Mouse (Mus musculus): Measurements from ENCODE around the gene Panx2. TPM values are rescaled to one million over a fixed set of nuclear protein-coding genes. Genes with fewer than 3 reads are reported as not detected.

Panx2 gene
- polyA plus RNA-seq, 1 experiment, result not detected

- Histone ChIP-seq H3K79me2 (ENCODE audit: control insufficient read depth, insufficient read depth) (no peaks in the 10 kb centered on the region), H3ac (ENCODE audit: control insufficient read depth, insufficient read length, low read depth) (no peak overlapping the region), H3K36me3 (ENCODE audit: control insufficient read depth, insufficient read depth) (no peaks in the 10 kb centered on the region), H3K27me3 (ENCODE audit: control insufficient read depth, insufficient read depth, insufficient read length) (peaks cover 81% of the 10 kb centered on the region), H3K4me3 (ENCODE audit: insufficient read depth, poor library complexity, severe bottlenecking) (no peak overlapping the region), H3K79me3 (ENCODE audit: low read depth) (no peaks in the 10 kb centered on the region)
- no peak for TF ChIP-seq MYOG (IDR thresholded peaks at IDR 0.05; ENCODE audit: control insufficient read depth, extremely low read depth, insufficient read length)
- no peak for TF ChIP-seq USF1 (IDR thresholded peaks at IDR 0.05; ENCODE audit: low read depth)
- no peak for TF ChIP-seq FOSL1 (IDR thresholded peaks at IDR 0.05; ENCODE audit: insufficient read depth, low read length, poor library complexity, severe bottlenecking)
- TF ChIP-seq CEBPB (IDR thresholded peaks at IDR 0.05; ENCODE audit: low read depth), result no peak
- TF ChIP-seq CTCF (IDR thresholded peaks at IDR 0.05; ENCODE audit: control insufficient read depth, insufficient read depth, insufficient read length), result no peak
- no peak for TF ChIP-seq MAX (IDR thresholded peaks at IDR 0.05)
- TF ChIP-seq MYOD1 (IDR thresholded peaks at IDR 0.05; ENCODE audit: control insufficient read depth, insufficient read length, low read depth), result no peak
Observed at GRCm38 (mm10) chr15:89061761-89062517, 2.4 kb downstream of the Panx2 start.

- H3K79me2 ChIP-seq (ENCODE audit: control insufficient read depth, insufficient read depth), result no peaks in the 10 kb centered on the region
- TF ChIP-seq MYOG (IDR thresholded peaks at IDR 0.05; ENCODE audit: control insufficient read depth, extremely low read depth, insufficient read length) (no peak), FOSL1 (IDR thresholded peaks at IDR 0.05; ENCODE audit: insufficient read depth, low read length, poor library complexity, severe bottlenecking) (no peak), CEBPB (IDR thresholded peaks at IDR 0.05; ENCODE audit: low read depth) (no peak), CTCF (IDR thresholded peaks at IDR 0.05; ENCODE audit: control insufficient read depth, insufficient read depth, insufficient read length) (no peak), USF1 (IDR thresholded peaks at IDR 0.05; ENCODE audit: low read depth) (no peak), MYOD1 (IDR thresholded peaks at IDR 0.05; ENCODE audit: control insufficient read depth, insufficient read length, low read depth) (no peak)
- H3K4me3 ChIP-seq (ENCODE audit: insufficient read depth, poor library complexity, severe bottlenecking), result no peak overlapping the region
- H3K36me3 ChIP-seq (ENCODE audit: control insufficient read depth, insufficient read depth), result no peaks in the 10 kb centered on the region
- H3K79me3 ChIP-seq (ENCODE audit: low read depth), result no peaks in the 10 kb centered on the region
- peaks cover 86% of the 10 kb centered on the region for H3K27me3 ChIP-seq (ENCODE audit: control insufficient read depth, insufficient read depth, insufficient read length)
- H3ac ChIP-seq (ENCODE audit: control insufficient read depth, insufficient read length, low read depth), result no peak overlapping the region
Observed at GRCm38 (mm10) chr15:89062518-89062910, 3.0 kb downstream of the Panx2 start.

GRCm38 (mm10) chr15:89063001-89063400 is 3.5 kb downstream of the Panx2 start:
- Histone ChIP-seq H3K36me3 (ENCODE audit: control insufficient read depth, insufficient read depth) (no peaks in the 10 kb centered on the region), H3K27me3 (ENCODE audit: control insufficient read depth, insufficient read depth, insufficient read length) (peaks cover 86% of the 10 kb centered on the region), H3K79me2 (ENCODE audit: control insufficient read depth, insufficient read depth) (no peaks in the 10 kb centered on the region), H3K4me3 (ENCODE audit: insufficient read depth, poor library complexity, severe bottlenecking) (no peak overlapping the region), H3ac (ENCODE audit: control insufficient read depth, insufficient read length, low read depth) (no peak overlapping the region), H3K79me3 (ENCODE audit: low read depth) (no peaks in the 10 kb centered on the region)
- TF ChIP-seq CTCF (IDR thresholded peaks at IDR 0.05; ENCODE audit: control insufficient read depth, insufficient read depth, insufficient read length) (no peak), USF1 (IDR thresholded peaks at IDR 0.05; ENCODE audit: low read depth) (no peak), MAX (IDR thresholded peaks at IDR 0.05) (no peak), MYOG (IDR thresholded peaks at IDR 0.05; ENCODE audit: control insufficient read depth, extremely low read depth, insufficient read length) (no peak), CEBPB (IDR thresholded peaks at IDR 0.05; ENCODE audit: low read depth) (no peak), MYOD1 (IDR thresholded peaks at IDR 0.05; ENCODE audit: control insufficient read depth, insufficient read length, low read depth) (no peak), FOSL1 (IDR thresholded peaks at IDR 0.05; ENCODE audit: insufficient read depth, low read length, poor library complexity, severe bottlenecking) (no peak)

GRCm38 (mm10) chr15:89063536-89063935 is 4.0 kb downstream of the Panx2 start:
- no peak overlapping the region for H3K4me3 ChIP-seq (ENCODE audit: insufficient read depth, poor library complexity, severe bottlenecking)
- no peaks in the 10 kb centered on the region for H3K79me3 ChIP-seq (ENCODE audit: low read depth)
- H3K79me2 ChIP-seq (ENCODE audit: control insufficient read depth, insufficient read depth), result no peaks in the 10 kb centered on the region
- no peak overlapping the region for H3ac ChIP-seq (ENCODE audit: control insufficient read depth, insufficient read length, low read depth)
- no peaks in the 10 kb centered on the region for H3K36me3 ChIP-seq (ENCODE audit: control insufficient read depth, insufficient read depth)
- no peak for TF ChIP-seq MAX (IDR thresholded peaks at IDR 0.05)
- no peak for TF ChIP-seq USF1 (IDR thresholded peaks at IDR 0.05; ENCODE audit: low read depth)
- TF ChIP-seq MYOD1 (IDR thresholded peaks at IDR 0.05; ENCODE audit: control insufficient read depth, insufficient read length, low read depth), result no peak
- TF ChIP-seq MYOG (IDR thresholded peaks at IDR 0.05; ENCODE audit: control insufficient read depth, extremely low read depth, insufficient read length), result no peak
- TF ChIP-seq CEBPB (IDR thresholded peaks at IDR 0.05; ENCODE audit: low read depth), result no peak
- TF ChIP-seq FOSL1 (IDR thresholded peaks at IDR 0.05; ENCODE audit: insufficient read depth, low read length, poor library complexity, severe bottlenecking), result no peak
- TF ChIP-seq CTCF (IDR thresholded peaks at IDR 0.05; ENCODE audit: control insufficient read depth, insufficient read depth, insufficient read length), result no peak
- H3K27me3 ChIP-seq (ENCODE audit: control insufficient read depth, insufficient read depth, insufficient read length), result peaks cover 86% of the 10 kb centered on the region

- H3K36me3 ChIP-seq (ENCODE audit: control insufficient read depth, insufficient read depth), result no peaks in the 10 kb centered on the region
- H3K27me3 ChIP-seq (ENCODE audit: control insufficient read depth, insufficient read depth, insufficient read length), result peaks cover 85% of the 10 kb centered on the region
- H3K79me2 ChIP-seq (ENCODE audit: control insufficient read depth, insufficient read depth), result no peaks in the 10 kb centered on the region
Observed at GRCm38 (mm10) chr15:89064891-89065290, 5.4 kb downstream of the Panx2 start.

More at GRCm38 (mm10) chr15:89064891-89065290, 5.4 kb downstream of the Panx2 start:
- H3K4me3 ChIP-seq (ENCODE audit: insufficient read depth, poor library complexity, severe bottlenecking), result no peak overlapping the region
- no peak overlapping the region for H3ac ChIP-seq (ENCODE audit: control insufficient read depth, insufficient read length, low read depth)
- TF ChIP-seq MYOD1 (IDR thresholded peaks at IDR 0.05; ENCODE audit: control insufficient read depth, insufficient read length, low read depth), result no peak
- no peak for TF ChIP-seq MYOG (IDR thresholded peaks at IDR 0.05; ENCODE audit: control insufficient read depth, extremely low read depth, insufficient read length)
- TF ChIP-seq MAX (IDR thresholded peaks at IDR 0.05), result no peak
- TF ChIP-seq CEBPB (IDR thresholded peaks at IDR 0.05; ENCODE audit: low read depth), result no peak
- no peak for TF ChIP-seq FOSL1 (IDR thresholded peaks at IDR 0.05; ENCODE audit: insufficient read depth, low read length, poor library complexity, severe bottlenecking)
- no peaks in the 10 kb centered on the region for H3K79me3 ChIP-seq (ENCODE audit: low read depth)
